Mouse (Mus musculus) embryonic facial prominence, embryonic 11.5 days (tissue): Measurements from ENCODE around the gene Kars. TPM values are rescaled to one million over a fixed set of nuclear protein-coding genes. Genes with fewer than 3 reads are reported as not detected.

Source experiments
- ATAC-seq: fragments of 200-750 bp; cut with Nextera tagmentation; replicated peaks from 2 replicates; pipeline ENCODE4 v1.8.0; 2017; ENCODE audit warnings: low read depth; ENCODE audit not compliant: insufficient number of reproducible peaks, low FRiP score, low TSS enrichment
- DNase-seq: peaks from one replicate; pipeline ENCODE4 v3.0.0-alpha.2; 2015; ENCODE audit warnings: low spot score
- H3K27ac ChIP-seq: fragments of 300-500 bp; sonication (generic); replicated peaks from 2 replicates; pipeline ENCODE4 v1.5.1; 2014; ENCODE audit warnings: mild to moderate bottlenecking, low read depth, low read length, control low read depth
- H3K27me3 ChIP-seq: fragments of 300-500 bp; sonication (generic); 2 replicates; pipeline ENCODE4 v1.6.1; 2014; ENCODE audit warnings: mild to moderate bottlenecking, low read length, moderate library complexity, mixed read lengths; ENCODE audit not compliant: control insufficient read depth, insufficient read depth
- H3K36me3 ChIP-seq: fragments of 300-500 bp; sonication (generic); replicated peaks from 2 replicates; pipeline ENCODE4 v1.6.1; 2014; ENCODE audit warnings: low read depth, mild to moderate bottlenecking, low read length, moderate library complexity, mixed read lengths; ENCODE audit not compliant: control insufficient read depth, insufficient read depth
- H3K4me1 ChIP-seq: fragments of 300-500 bp; sonication (generic); 2 replicates; pipeline ENCODE4 v1.6.1; 2014; ENCODE audit warnings: low read length, mixed read lengths; ENCODE audit not compliant: control insufficient read depth, insufficient read depth
- H3K4me2 ChIP-seq: fragments of 300-500 bp; sonication (generic); 2 replicates; pipeline ENCODE4 v1.6.1; 2014; ENCODE audit warnings: low read depth, mild to moderate bottlenecking, control low read depth, low read length, moderate library complexity
- H3K4me3 ChIP-seq: fragments of 300-500 bp; sonication (generic); 2 replicates; pipeline ENCODE4 v1.5.1; 2014; ENCODE audit warnings: low read depth, low read length, control low read depth
- H3K9ac ChIP-seq: fragments of 300-500 bp; sonication (generic); replicated peaks from 2 replicates; pipeline ENCODE4 v1.6.1; 2014; ENCODE audit warnings: mild to moderate bottlenecking, control low read depth, low read length
- H3K9me3 ChIP-seq: fragments of 300-500 bp; sonication (generic); replicated peaks from 2 replicates; pipeline ENCODE4 v1.6.1; 2016; ENCODE audit warnings: mild to moderate bottlenecking, low read length, inconsistent platforms, mixed read lengths; ENCODE audit not compliant: control insufficient read depth
- WGBS: fragments of 180-500 bp; shearing (Covaris S2); extraction: QIAGEN DNeasy Blood & Tissue Kit; methylation state at CpG from one replicate; pipeline ENCODE4 v1.1.7; 2014; 5-methylcytosine and 5-hydroxymethylcytosine counted together
- polyA plus RNA-seq: library from polyadenylated mRNA; unstranded; fragments of >200 nt; fragmentation: Nextera tagmentation; extraction: Ambion mirVana; gene quantifications from 2 replicates; pipeline ENCODE4 v1.2.1, GENCODE M21; 2014

Gene Kars
- polyA plus RNA-seq, 1 experiment from 2014 or later: 309 TPM

GRCm38 (mm10) chr8:111954844-111955594 lies 56.1 kb downstream of the Kars start:
- Histone ChIP-seq H3K9ac (no peak overlapping the region), H3K27me3 (no peaks in the 10 kb centered on the region), H3K9me3 (no peaks in the 10 kb centered on the region), H3K27ac (no peak overlapping the region), H3K36me3 (no peaks in the 10 kb centered on the region; the same call in 1 of the 2 replicates), H3K4me2 (no peak overlapping the region), H3K4me3 (no peak overlapping the region), H3K4me1 (no peaks in the 10 kb centered on the region)
- WGBS: 89% methylated on average over 4 of the region's 4 CpGs
- ATAC-seq (no peak), DNase-seq (no peak)

GRCm38 (mm10) chr8:111951936-111952335 lies 59.2 kb downstream of the Kars start:
- H3K36me3 ChIP-seq: peaks cover 2% of the 10 kb centered on the region
- no peaks in the 10 kb centered on the region for H3K9me3 ChIP-seq
- DNase-seq (no peak), ATAC-seq (no peak)
- no peak overlapping the region for H3K9ac ChIP-seq
- no peak overlapping the region for H3K27ac ChIP-seq
- WGBS: 97% methylated on average over 5 of the region's 5 CpGs
- no peaks in the 10 kb centered on the region for H3K27me3 ChIP-seq
- H3K4me3 ChIP-seq: no peak overlapping the region
- H3K4me2 ChIP-seq: no peak overlapping the region
- no peaks in the 10 kb centered on the region for H3K4me1 ChIP-seq

- peaks cover 2% of the 10 kb centered on the region for H3K36me3 ChIP-seq
- H3K9ac ChIP-seq: no peak overlapping the region
- no peaks in the 10 kb centered on the region for H3K27me3 ChIP-seq
- H3K4me1 ChIP-seq: no peaks in the 10 kb centered on the region
- no peak for DNase-seq
- H3K4me3 ChIP-seq: no peak overlapping the region
- no peak for ATAC-seq
- H3K9me3 ChIP-seq: no peaks in the 10 kb centered on the region
- no peak overlapping the region for H3K4me2 ChIP-seq
- no peak overlapping the region for H3K27ac ChIP-seq
- 94% methylated on average over 7 of the region's 7 CpGs for WGBS
Measured at GRCm38 (mm10) chr8:111951317-111951716, 59.8 kb downstream of the Kars start.

- 87% methylated on average over 3 of the region's 3 CpGs for WGBS
- Histone ChIP-seq H3K36me3 (peaks cover 2% of the 10 kb centered on the region), H3K4me1 (no peaks in the 10 kb centered on the region), H3K4me2 (no peak overlapping the region), H3K27me3 (no peaks in the 10 kb centered on the region), H3K4me3 (no peak overlapping the region), H3K27ac (no peak overlapping the region), H3K9me3 (no peaks in the 10 kb centered on the region), H3K9ac (no peak overlapping the region)
- DNase-seq (no peak), ATAC-seq (no peak)
Measured at GRCm38 (mm10) chr8:111950846-111951245, 60.3 kb downstream of the Kars start.

DNA sequence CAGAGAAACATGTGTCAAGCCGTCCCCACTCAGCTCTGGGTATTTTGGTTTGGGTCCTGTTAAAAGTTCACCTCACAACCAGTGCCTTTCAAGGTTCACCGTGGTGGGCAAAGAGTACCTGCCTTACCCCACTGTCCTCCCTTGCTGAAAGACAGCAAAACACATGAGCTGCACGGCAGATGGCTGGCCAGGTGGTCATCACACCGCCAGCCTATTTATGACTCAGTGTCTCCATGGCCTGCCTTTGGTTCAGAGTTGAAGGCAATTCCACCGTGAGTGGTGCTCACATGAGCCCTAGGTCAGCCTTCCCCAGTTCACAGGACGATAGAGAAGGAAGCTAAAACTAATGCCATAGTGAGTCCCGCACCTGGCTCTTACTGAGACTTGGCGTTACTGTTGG lies 63.2 kb downstream of the Kars start:
- H3K9me3 ChIP-seq: no peaks in the 10 kb centered on the region
- H3K36me3 ChIP-seq: peaks cover 2% of the 10 kb centered on the region
- no peak overlapping the region for H3K27ac ChIP-seq
- H3K4me2 ChIP-seq: no peak overlapping the region
- ATAC-seq: no peak
- no peak overlapping the region for H3K9ac ChIP-seq
- H3K4me3 ChIP-seq: no peak overlapping the region
- no peaks in the 10 kb centered on the region for H3K4me1 ChIP-seq
- WGBS: 94% methylated on average over 8 of the region's 8 CpGs
- DNase-seq: no peak
- no peaks in the 10 kb centered on the region for H3K27me3 ChIP-seq

- Histone ChIP-seq H3K9ac (no peak overlapping the region), H3K4me1 (no peaks in the 10 kb centered on the region), H3K27ac (no peak overlapping the region), H3K4me3 (no peak overlapping the region), H3K9me3 (no peaks in the 10 kb centered on the region), H3K4me2 (no peak overlapping the region), H3K36me3 (peaks cover 2% of the 10 kb centered on the region), H3K27me3 (no peaks in the 10 kb centered on the region)
- DNase-seq (no peak), ATAC-seq (no peak)
- WGBS: 87% methylated on average over 2 of the region's 2 CpGs
Measured at GRCm38 (mm10) chr8:111947144-111947543, 64.0 kb downstream of the Kars start.

DNA sequence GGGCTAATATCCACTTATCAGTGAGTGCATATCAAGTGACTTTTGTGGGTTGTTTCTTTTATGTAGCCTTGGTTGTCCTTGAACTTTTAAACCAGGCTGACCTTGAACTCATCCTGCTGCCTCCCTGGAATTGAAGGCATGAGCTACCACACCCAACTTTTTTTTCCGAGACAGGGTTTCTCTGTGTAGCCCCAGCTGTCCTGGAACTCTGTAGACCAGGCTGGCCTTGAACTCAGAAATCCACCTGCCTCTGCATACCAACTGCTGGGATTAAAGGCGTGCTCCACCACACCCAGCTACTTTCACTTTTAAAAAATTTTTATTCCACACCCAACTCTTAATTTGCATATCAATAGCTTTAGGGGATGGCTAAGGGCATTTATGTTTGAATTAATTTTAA lies 67.6 kb downstream of the Kars start:
- Histone ChIP-seq H3K4me3 (no peak overlapping the region), H3K36me3 (no peaks in the 10 kb centered on the region; the same call in 1 of the 2 replicates), H3K9me3 (no peaks in the 10 kb centered on the region), H3K4me2 (no peak overlapping the region), H3K27me3 (no peaks in the 10 kb centered on the region), H3K9ac (no peak overlapping the region), H3K27ac (no peak overlapping the region), H3K4me1 (peaks cover 4% of the 10 kb centered on the region; the same call in 1 of the 2 replicates)
- no peak for DNase-seq
- 83% methylated on average over 2 of the region's 2 CpGs for WGBS
- ATAC-seq: no peak
